Mouse (Mus musculus): ENCODE measurements around the gene Aspscr1. TPM values are rescaled to one million over a fixed set of nuclear protein-coding genes. Genes with fewer than 3 reads are reported as not detected.

The Aspscr1 gene
- total RNA-seq, 2 experiments from 2014 or later = 67.9 to 81.5 TPM

DNA sequence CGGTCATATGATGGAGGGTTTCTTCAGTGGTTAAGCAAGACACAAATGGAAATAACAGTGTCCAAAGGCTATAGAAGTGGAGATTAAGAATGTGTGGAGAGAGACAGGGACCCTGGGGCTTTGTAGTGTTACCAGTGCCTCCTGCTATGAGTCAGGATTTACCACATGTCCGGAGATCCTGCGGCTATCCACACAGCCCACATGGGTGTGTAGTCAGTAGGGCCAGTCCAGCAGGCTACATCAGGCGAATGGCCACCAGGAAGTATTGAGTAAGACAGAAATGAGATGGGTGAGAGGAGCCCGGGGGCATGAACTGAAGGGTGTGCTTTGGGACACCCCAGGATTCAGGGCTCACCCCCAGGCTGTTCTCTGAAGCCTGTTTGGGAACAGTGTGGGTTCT is 9.9 kb downstream of the Aspscr1 start:
- DNase-seq = no peak

DNA sequence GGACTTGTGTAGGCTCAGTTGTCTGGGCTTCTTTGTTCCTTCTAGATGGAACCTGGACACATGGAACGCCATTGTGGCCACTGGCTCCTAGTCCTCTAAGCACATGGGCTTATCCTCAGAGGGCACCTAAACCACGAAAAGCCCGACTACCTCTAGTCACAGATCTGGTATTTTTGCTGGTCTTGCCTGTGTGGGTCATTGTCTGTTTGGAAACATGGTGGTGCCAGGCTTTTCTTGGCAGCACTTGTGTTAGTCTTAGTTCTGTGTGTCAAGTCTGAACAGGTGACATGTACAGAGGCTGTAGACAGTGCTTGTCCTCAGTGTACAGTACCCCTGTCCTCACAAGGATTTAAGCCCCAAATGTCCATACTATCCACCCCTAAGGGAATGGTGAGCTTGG is 10.8 kb downstream of the Aspscr1 start:
- no peak for DNase-seq

DNA sequence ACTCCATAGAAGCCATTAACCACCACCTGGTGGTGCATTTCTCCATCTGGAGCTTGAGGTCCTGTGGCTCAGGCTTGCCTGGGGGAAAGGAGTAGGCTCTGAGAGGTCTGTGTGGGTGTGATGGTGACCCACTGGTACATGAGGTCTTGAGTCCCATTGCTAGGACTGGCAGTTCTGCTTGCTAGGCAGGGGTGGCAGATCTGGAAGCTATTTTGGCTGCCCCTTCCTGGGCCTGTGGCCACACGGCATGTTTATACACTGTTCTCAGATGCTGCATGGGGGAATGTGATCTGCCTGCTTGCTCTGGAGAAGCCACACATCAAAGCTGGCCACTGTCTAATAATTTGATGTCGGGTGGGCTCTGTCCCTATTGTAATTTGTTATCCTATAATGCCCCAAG is 11.3 kb downstream of the Aspscr1 start:
- DNase-seq = no peak

DNA sequence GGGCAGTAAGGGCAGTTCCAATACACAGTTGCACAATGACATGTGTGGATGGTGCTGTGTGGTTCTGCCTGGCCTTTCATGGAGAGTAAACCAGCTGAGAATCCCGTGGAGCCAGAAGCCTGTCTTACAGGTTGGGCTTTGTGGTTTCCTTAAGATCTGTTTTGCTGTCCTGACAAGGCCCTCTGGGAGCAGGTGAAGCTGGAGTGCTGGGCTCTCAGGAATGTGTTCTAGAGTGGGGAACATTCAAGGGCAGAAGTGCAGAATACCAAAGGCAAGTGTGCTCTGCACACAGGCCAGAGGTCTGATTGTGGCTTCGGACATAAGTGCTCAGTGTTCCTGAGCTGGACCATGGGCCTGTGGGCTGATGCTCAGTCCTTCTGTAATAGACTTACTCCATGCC is 11.9 kb downstream of the Aspscr1 start:
- no peak for DNase-seq

DNA sequence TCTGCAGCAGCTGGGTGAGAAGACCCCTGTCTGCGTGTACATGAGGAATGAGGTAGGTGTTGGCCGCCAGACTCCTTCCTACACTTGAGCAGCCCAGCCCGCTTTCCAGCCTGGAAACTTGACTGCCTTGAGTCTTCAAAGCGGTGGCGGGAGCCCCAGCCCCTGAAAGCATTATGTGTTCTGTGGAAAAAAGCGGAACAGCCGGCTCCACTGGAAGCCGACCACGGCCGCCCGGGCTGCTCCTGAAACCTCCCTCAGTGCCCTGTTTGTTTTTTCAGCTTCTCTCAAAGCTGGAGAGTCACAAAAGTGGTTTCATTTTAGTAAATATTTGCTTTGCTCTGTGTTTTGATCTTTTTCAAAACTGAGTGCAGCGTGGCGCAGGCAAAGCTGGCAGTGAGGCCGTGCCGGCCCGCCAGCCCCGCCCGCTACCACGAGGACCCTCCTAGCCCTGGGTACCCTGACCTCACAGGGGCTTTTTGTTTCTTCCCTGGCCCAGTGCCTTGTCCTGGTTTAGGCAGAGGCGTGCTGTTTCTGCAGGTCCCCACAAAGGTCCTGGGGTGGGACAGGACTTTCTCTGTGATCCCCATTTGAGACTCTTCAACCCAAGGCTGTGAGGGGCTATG is 14.0 kb downstream of the Aspscr1 start:
- DNase-seq = no peak

DNA sequence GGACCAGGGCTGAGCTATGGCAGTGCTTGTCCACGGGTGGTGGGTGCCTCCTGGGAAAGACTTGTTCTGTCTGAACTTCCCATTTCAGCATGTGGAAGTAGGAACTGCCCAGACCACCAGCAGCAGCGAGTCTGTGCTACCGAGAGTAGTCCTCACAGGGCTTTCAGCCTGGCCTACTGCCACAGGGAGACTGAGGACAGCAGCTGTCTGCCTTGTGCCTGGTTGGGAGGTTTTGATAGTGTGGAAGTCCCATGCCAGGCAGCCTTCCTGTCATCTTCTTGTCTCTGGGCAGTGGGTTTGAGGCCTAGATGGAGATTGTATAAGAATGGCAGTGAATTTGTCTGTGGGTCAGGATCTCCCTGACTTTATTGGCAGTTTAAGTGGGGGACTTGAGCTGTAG is 16.6 kb downstream of the Aspscr1 start:
- no peak for DNase-seq

DNA sequence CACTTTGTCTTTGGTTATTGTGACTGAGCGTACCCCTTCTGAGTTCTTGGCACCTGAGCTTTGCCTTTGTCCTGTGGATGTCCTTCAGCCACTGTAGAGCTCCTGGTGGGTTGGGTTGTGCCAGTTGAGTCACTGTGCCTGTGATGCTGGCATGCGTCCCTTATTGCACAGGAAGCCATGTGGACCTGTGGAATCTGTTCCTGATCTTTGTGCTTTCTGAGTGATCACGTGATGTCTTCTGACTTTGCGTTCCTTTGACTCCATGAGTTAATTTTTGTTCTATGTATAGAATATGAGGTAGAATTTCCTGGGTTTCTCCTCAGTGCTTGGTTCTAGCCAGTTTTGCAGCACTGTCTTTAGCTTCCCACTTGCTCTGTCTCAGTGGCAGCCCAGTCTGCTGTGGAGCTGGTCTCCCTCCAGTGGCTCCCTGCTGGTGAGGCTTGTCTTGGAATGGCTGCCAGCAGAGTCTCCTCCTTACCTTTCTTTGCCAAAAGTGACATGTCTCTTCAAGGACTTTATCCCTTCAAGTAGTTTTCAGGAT is 19.8 kb downstream of the Aspscr1 start:
- DNase-seq = no peak

DNA sequence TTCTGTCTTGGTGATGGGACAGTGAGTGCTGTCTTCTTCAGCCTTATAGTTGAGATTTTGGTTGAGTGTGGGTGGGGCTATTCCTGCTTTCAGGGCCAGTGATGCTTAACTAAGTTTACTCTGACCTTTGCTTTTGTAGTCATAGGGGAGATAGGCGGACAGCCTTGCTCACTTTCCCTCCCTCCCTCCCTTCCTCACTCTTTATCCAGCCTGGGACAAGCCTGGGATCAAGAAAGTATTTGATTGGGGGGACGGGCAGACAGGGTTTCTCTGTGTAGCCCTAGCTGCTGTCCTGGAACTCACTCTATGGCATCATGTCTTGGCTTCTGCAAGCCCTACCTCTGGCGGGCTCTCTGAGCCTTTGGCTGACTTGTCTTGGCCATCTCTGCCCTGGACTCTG is 20.7 kb downstream of the Aspscr1 start:
- DNase-seq = no peak

DNA sequence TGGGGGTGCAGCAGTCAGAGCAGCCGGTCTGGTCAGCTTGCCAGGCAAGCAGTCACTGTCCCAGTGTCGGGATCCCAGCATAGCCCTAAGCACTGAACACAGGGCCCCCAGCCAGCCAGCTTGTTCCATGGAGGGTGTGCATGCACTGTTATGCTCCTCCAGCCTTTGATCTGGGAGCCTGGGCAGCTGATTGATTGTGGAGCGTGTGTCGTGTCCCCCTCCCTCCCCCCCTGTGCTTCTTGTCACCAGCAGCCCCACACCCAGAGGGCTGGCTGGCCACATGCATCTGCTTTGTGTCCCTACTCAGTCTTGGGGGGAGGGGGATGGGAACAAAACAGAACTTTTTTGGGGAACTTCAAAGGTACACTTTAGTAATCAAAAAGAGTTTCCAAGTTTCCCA is 22.4 kb downstream of the Aspscr1 start:
- DNase-seq = peak; percentile 56

DNA sequence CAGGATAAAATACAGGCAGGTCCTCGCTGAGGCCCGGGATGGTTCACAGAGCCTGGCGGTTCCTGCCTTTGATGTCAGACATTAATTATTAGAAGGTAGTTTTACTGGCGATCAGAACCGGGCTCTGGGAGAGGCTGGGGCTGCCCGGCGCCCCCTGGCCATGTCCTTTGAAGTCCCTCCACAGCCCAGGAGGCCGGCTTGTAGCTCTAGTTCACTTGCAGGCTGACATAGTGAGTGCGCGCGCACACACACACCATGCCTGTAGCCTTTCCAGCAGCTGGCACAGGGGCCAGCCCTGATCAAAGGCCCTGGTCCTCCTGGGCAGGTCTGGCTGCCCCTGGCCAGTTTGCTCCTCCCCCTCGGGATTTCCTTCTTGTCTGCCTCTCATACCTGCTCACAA is 22.9 kb downstream of the Aspscr1 start:
- peak; percentile 60 for DNase-seq

DNA sequence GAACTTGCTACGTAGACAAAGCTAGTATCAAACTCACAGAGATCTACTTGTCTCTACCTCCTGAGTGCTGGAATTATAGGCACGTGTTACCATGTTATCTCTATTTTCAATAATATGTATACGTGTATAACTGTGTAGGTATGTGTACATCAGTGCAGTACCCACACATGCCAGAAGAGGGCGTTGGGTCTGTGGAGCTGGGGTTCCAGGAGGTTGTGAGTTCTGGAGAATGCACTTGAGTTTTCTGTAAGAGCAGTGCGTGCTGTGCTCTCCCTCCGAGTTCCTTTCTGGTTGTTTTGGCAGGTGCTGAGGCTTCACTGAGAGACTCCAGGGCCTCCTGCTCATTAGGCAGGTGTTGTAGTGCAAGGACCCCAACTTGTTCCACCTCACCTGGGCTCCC is 23.8 kb downstream of the Aspscr1 start:
- no peak for DNase-seq

DNA sequence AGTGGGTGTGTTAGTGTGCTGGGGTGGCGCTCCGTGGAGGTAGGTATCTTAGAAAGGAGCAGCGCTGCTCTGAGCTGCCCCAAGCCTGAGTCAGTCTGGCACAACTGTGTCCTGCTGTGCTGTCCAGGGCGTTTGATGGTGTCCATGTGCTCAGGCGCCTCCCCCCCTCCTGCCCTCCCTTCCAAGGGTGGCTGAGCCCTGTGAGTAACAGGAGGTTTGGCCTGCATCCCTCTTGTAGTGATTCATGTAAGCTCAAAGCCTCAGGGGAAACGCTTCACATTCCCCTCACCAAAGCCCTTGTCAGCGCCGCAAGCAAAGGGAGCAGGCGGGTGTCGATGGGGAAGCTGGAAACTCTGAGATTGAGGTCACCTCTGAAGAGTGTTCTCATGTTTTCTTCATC is 25.0 kb downstream of the Aspscr1 start:
- DNase-seq = peak; percentile 80

DNA sequence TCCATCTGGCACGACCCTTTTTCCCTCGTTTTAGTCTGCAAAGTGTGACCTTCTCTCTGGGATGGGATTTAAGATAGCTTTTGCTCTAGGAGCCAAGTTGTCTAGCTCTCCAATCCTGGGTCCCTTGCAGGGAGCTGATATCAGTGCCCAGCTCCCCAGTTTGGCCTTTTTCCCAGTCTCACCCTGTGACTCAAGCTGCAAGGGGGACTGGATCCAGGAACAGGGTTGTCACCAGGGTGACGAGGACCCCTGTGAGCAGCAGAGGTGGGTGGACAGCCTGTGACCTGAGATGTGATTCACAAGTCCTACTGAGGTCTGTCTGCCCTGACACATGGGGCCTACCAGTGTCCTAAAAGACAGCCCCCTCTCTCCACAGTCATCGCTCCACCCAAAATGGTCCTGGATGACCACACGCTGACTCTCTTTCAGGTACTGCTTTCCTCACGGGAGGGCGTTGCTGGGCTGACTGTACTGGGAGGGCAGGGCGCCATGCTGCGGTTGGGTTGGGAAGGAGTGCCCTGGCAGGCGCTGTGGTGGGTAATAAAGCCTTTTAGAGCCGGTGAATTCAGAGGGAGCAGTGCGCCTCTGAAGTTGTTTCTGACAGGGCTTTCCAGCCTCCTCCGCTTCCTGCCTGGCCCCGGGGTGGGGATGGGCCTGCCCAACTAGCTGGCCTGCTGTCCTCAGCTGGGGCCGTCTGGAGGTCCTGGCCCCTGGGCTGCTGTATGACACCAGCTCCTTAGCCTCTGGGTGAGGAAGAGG is 31.1 kb downstream of the Aspscr1 start:
- peak; percentile 70 for DNase-seq

DNA sequence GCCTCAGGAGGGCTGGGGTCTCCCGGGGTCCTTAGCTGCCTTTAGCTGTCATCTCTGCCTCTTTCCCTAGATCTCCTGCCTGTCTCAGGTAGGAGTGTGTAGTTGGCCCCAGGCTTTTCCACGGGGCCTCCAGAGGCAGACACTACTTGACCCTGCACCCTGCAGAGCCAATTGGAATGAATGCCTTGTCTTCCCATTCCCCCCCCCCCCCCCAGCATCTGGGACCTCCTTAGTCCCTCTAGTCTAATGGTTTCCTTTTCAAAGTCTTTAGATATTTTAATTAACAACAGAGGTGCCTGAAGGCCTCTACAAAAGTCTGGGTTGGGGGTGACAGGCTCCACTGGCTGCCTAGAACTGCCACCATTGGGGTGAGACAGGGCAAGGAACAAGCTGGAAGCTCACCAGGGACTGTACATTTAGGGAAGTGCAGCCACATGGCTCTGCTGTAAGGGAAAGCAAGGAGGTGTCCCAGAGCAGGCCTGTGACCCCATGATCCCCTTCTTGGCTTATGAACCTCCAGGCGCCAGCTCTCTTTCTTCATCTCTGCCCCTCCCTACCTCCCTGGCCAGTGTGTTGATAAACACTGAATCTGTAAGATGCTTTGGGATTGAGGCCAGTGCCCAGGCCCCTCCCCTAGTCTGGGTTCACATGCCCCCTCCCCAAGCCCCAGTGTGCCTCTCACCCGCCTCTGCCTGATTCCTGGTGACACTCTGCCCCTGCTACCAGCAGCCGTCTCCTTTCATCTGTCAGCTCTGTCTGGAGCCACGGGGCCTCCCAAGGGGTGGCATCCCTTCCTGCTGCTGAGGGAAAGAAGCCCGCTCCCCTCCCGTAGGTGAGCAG is 31.9 kb downstream of the Aspscr1 start:
- DNase-seq = no peak

DNA sequence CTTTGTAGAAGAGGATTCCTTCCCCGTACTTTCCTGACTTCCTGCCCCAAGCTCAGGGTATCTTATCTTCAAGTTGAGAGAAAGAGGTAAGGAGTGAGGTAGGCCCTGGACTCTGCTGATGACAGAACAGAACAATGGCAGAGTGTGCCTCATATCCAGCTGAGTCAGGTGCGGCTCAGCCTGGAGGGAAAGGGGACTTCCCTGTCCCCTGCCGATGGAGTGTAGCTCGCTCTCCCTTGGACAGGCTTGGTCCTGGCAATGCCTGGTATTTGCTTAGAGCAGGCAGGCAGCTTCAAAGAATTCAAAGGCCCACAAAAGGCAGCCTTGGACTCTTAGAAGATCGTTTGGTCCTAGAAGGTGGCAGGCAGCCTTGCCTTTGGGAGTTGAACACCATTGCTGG is 33.3 kb downstream of the Aspscr1 start:
- no peak for DNase-seq

DNA sequence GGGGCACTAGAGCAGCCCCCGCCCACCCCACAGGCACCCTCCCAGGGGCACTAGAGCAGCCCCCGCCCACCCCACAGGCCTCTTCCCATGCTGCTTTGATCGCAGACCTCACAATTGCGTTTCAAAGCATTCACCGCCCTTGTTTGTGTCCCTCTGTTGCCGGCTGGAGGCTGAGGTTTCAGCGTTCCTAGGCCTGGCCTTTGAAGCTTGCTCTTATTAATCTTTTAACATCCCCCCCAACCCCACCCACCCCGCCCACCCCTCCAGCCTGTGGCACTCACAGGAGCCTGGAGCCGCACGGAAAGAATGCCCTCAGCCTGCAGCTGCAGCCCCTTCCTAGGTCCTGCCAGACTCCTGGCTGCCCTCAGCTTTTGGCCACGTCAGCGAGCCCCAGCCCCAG is 34.5 kb downstream of the Aspscr1 start:
- no peak for DNase-seq

DNA sequence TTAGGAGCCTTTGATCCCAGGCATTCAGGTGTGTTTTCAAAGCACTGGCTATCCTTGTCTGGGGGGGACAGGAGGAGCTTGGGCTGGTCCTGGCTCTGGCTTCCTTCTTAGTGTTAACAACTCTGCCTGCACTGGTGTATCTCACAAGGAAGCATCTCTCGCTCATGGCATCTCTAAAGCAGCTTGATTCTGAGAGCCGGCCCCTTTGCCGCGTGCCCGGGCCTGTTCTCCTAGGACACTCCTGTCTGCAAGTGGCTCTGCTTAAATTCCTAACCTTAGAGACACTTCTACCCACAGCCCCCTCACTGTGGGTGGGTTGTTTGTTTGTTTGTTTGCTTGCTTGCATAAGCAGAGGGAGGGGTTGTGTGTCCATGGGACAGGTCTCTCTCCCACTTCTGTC is 35.2 kb downstream of the Aspscr1 start:
- no peak for DNase-seq

DNA sequence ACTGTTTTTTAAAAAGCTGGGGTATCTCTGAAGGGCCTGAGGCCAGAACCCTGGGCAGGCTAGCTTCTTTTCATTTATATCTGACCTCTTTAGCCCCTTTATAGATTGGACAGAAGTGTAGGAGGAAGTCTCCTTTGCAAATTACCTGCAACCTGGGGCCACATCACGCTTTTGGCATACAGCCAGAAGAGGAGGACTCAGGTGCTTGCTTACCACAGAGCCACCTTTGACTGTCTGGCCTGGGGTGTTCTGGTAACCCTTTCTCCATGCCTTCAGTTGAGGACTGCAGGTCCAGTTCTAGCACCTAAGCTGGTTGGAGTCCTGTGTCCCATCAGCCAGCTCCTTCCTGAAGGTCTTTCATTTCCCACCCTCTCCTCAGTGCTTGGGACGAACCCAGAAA is 36.8 kb downstream of the Aspscr1 start:
- DNase-seq = no peak

DNA sequence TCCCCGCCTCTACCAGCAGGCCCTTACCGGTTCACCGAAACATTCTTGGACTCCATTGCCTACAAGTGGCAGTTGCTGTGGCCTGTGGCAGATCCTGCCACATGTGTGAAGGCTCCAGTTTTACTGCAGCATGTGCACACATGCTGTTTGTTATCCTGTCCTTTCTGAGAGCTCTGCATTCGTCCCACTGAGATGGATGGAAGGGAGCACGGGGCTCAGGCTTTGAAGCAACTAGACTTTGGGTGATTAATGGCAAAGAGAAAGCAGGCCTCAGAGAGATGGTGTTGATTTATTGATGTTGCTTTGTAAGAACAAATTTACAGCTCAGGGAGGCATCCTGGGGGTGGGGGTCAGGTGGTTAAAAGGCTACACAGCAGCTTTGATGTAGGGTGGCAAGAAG is 37.9 kb downstream of the Aspscr1 start:
- no peak for DNase-seq

DNA sequence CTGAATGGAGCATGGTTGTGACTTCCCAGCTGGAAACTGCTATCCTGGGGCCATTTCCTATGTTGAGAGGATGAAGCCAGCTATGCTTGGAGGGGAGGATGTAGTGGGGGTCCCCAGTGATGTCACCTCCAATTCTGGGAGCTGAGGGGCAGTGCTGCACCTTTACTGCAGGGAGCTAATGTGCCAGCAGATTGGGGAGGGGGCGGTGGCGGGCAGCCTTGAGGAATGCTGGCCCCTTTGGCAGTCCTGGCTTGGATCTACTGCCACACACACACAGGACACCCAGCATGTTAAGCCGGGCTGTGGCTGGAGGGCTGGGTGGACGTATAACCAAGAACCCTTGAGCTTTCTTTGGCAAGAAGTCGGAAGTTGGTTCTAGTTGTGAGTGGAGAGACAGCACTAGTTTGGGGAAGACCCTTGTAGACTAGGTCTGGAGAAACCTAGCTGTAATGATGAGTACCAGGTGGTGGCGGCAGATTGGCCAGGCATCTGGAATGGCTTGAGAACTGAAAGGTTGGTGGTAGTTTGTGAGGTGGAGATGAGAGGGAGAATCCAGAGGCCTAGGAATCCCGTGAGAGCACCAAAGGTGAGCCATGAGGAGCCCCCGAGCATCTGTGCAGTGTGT is 39.3 kb downstream of the Aspscr1 start:
- no peak for DNase-seq

DNA sequence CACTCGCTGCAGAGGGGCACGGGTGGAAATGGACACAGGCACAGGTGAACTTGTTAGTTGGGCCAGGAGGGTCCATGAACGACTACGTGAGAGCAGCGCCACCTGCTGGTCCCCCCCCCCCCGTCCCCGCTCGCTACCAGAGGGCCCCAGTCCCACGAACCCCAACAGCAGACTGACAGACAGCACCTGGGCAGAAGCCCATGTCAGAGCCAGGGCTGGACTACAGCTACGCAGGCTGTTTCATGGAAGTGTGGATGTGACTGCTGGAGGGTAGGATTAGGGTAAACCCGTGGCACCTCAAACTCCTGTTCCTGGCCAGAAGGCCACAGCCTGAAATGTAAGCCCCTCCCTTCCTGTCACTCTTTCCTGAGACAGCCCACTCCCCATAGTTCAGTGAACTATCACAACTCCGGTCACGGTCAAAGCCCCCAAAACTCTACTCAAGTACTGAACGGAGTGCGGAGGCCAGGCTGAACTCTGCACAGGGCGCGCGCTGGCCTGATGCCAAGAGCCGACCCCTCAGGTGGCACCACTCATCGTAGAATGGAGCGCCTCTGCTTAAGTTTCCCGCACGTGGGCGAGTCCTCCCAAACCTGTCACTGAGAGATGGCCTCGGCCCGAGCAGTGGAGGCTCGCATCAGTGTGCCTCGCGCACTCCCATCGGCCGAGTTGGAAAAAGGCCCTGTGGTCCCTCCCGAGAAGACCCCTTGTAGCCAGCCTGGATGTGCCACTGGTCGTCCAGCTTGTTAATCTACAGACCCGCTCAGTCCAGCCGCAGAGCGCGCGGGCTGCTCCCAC is 40.2 kb downstream of the Aspscr1 start:
- peak; percentile 77 for DNase-seq
